Mouse (Mus musculus): ENCODE measurements around the gene Stip1. TPM values are rescaled to one million over a fixed set of nuclear protein-coding genes. Genes with fewer than 3 reads are reported as not detected.

Stip1 gene
- total and polyA plus RNA-seq, 3 experiments = 284 to 430 (median 370) TPM

GRCm38 (mm10) chr19:6985300-6985699, 54.5 kb downstream of the Stip1 start:
- H3K4me3 ChIP-seq (ENCODE audit: control insufficient read depth in 1 of 2, insufficient read depth in 1 of 2, low read depth in 2 of 2, low read length in 2 of 2) = no peak overlapping the region
- TF ChIP-seq MXI1 (IDR thresholded peaks at IDR 0.05; ENCODE audit: low read depth, low read length) (no peak), ZNF384 (IDR thresholded peaks at IDR 0.05; ENCODE audit: low read depth, low read length) (no peak), POLR2A (IDR thresholded peaks at IDR 0.05; ENCODE audit: control insufficient read depth in 1 of 2, insufficient read depth in 1 of 2, low read depth in 1 of 2, low read length in 2 of 2, poor library complexity in 1 of 2) (no peak), BHLHE40 (IDR thresholded peaks at IDR 0.05; ENCODE audit: borderline replicate concordance, low read depth, low read length) (no peak), TCF12 (IDR thresholded peaks at IDR 0.05; ENCODE audit: low read depth, low read length) (no peak), MYC (IDR thresholded peaks at IDR 0.05; ENCODE audit: low read depth, low read length) (no peak), USF1 (IDR thresholded peaks at IDR 0.05; ENCODE audit: low read depth, low read length) (no peak), GATA1 (IDR thresholded peaks at IDR 0.05; ENCODE audit: low read depth, low read length) (no peak), HCFC1 (IDR thresholded peaks at IDR 0.05; ENCODE audit: low read depth, low read length) (no peak), ELF1 (IDR thresholded peaks at IDR 0.05; ENCODE audit: low read depth, low read length) (no peak), ETS1 (IDR thresholded peaks at IDR 0.05; ENCODE audit: low read depth, low read length) (no peak), ZMIZ1 (IDR thresholded peaks at IDR 0.05; ENCODE audit: low read depth, low read length) (no peak), KAT2A (conservative IDR thresholded peaks at IDR 0.05; ENCODE audit: low read depth, low read length) (no peak)
- DNase-seq (ENCODE audit: low read depth, low spot score) = no peak
- H3K9me3 ChIP-seq (replicated peaks; ENCODE audit: insufficient read depth, low read length) = no peaks in the 10 kb centered on the region
- peaks cover 11% of the 10 kb centered on the region; the same call in 1 of the 2 replicates for H3K79me2 ChIP-seq (ENCODE audit: control insufficient read depth, insufficient read depth, low read length, poor library complexity)
- peaks cover 11 to 19% of the 10 kb centered on the region in 2 experiments for H3K4me1 ChIP-seq (ENCODE audit: control insufficient read depth in 1 of 2, insufficient read depth in 2 of 2, low read length in 2 of 2)
- H3K27ac ChIP-seq (ENCODE audit: control insufficient read depth, low read depth, low read length) = no peak overlapping the region
- H3K9ac ChIP-seq (ENCODE audit: control insufficient read depth, low read depth, low read length, poor library complexity, severe bottlenecking) = no peak overlapping the region
- H3K27me3 ChIP-seq (ENCODE audit: control insufficient read depth in 1 of 2, insufficient read depth in 2 of 2, low read length in 2 of 2) = no peaks in the 10 kb centered on the region
- peaks cover 0 to 12% of the 10 kb centered on the region in 2 experiments; a peak in 2 of 4 replicates for H3K36me3 ChIP-seq (ENCODE audit: control insufficient read depth in 1 of 2, insufficient read depth in 2 of 2, low read length in 2 of 2)

GRCm38 (mm10) chr19:6983621-6984020, 56.1 kb downstream of the Stip1 start:
- Histone ChIP-seq H3K4me1 (ENCODE audit: control insufficient read depth in 1 of 2, insufficient read depth in 2 of 2, low read length in 2 of 2) (peaks cover 11 to 22% of the 10 kb centered on the region in 2 experiments), H3K9me3 (replicated peaks; ENCODE audit: insufficient read depth, low read length) (no peaks in the 10 kb centered on the region), H3K4me3 (ENCODE audit: control insufficient read depth in 1 of 2, insufficient read depth in 1 of 2, low read depth in 2 of 2, low read length in 2 of 2) (no peak overlapping the region), H3K27me3 (ENCODE audit: control insufficient read depth in 1 of 2, insufficient read depth in 2 of 2, low read length in 2 of 2) (no peaks in the 10 kb centered on the region), H3K36me3 (ENCODE audit: control insufficient read depth in 1 of 2, insufficient read depth in 2 of 2, low read length in 2 of 2) (peaks cover 0 to 15% of the 10 kb centered on the region in 2 experiments; a peak in 2 of 4 replicates), H3K9ac (ENCODE audit: control insufficient read depth, low read depth, low read length, poor library complexity, severe bottlenecking) (no peak overlapping the region), H3K79me2 (ENCODE audit: control insufficient read depth, insufficient read depth, low read length, poor library complexity) (peaks cover 13% of the 10 kb centered on the region; the same call in 1 of the 2 replicates), H3K27ac (ENCODE audit: control insufficient read depth, low read depth, low read length) (no peak overlapping the region)
- no peak for DNase-seq (ENCODE audit: low read depth, low spot score)
- TF ChIP-seq GABPA (IDR thresholded peaks at IDR 0.05; ENCODE audit: low read depth, low read length) (no peak), TAL1 (IDR thresholded peaks at IDR 0.05; ENCODE audit: low read length) (no peak), POLR2AphosphoS2 (IDR thresholded peaks at IDR 0.05; ENCODE audit: low read length) (no peak), BHLHE40 (IDR thresholded peaks at IDR 0.05; ENCODE audit: borderline replicate concordance, low read depth, low read length) (no peak), MXI1 (IDR thresholded peaks at IDR 0.05; ENCODE audit: low read depth, low read length) (no peak), ETS1 (IDR thresholded peaks at IDR 0.05; ENCODE audit: low read depth, low read length) (no peak), NRF1 (IDR thresholded peaks at IDR 0.05; ENCODE audit: insufficient read depth, low read depth, low read length, poor library complexity, severe bottlenecking) (no peak), TCF12 (IDR thresholded peaks at IDR 0.05; ENCODE audit: low read depth, low read length) (no peak), SMC3 (IDR thresholded peaks at IDR 0.05; ENCODE audit: low read depth, low read length) (no peak), GATA1 (IDR thresholded peaks at IDR 0.05; ENCODE audit: low read depth, low read length) (no peak), ELF1 (IDR thresholded peaks at IDR 0.05; ENCODE audit: low read depth, low read length) (no peak), NELFE (IDR thresholded peaks at IDR 0.05; ENCODE audit: low read depth, low read length) (no peak)
